Mouse (Mus musculus) bone marrow, adult 2 months (tissue): Measurements from ENCODE around the gene Plcg1.

ENCODE experiments used
- CTCF ChIP-seq: fragments of 200-500 bp; IDR thresholded peaks from 2 replicates; pipeline ENCODE4 v1.5.1; 2011; ENCODE audit warnings: low read length, control low read depth; ENCODE audit not compliant: control insufficient read depth, insufficient read depth
- POLR2A ChIP-seq: fragments of 200-500 bp; IDR thresholded peaks from 2 replicates; pipeline ENCODE4 v1.6.1; 2011; ENCODE audit warnings: low read depth, mild to moderate bottlenecking, control low read depth, low read length, borderline replicate concordance; ENCODE audit not compliant: control insufficient read depth

GRCm38 (mm10) chr2:160770871-160771270 lies 39.8 kb downstream of the Plcg1 start:
- no peak for TF ChIP-seq CTCF
- TF ChIP-seq POLR2A, result no peak
